Mouse (Mus musculus): ENCODE measurements around the gene Mfn2. TPM values are rescaled to one million over a fixed set of nuclear protein-coding genes. Genes with fewer than 3 reads are reported as not detected.

The Mfn2 gene
- total and polyA plus RNA-seq, 2 experiments from 2014 or later, result 69.9 to 83.3 TPM

GRCm38 (mm10) chr4:147897348-147897747 lies 7.2 kb downstream of the Mfn2 start:
- Histone ChIP-seq H3K9me3 (ENCODE audit: low read length) (no peaks in the 10 kb centered on the region), H3K9ac (no peak overlapping the region), H3K27me3 (ENCODE audit: insufficient read depth, low read length) (no peaks in the 10 kb centered on the region), H3K36me3 (ENCODE audit: insufficient read depth) (peaks cover 89% of the 10 kb centered on the region), H3K4me3 (ENCODE audit: low read depth, low read length) (no peak overlapping the region), H3K4me1 (ENCODE audit: insufficient read depth) (no peaks in the 10 kb centered on the region), H3K4me2 (ENCODE audit: low read depth) (no peak overlapping the region), H3K27ac (ENCODE audit: low read depth, low read length) (no peak overlapping the region)
- WGBS, result 88% methylated on average over 3 of the region's 3 CpGs
- ATAC-seq (no peak), DNase-seq (no peak)
- no peak for TF ChIP-seq CTCF (IDR thresholded peaks at IDR 0.05; ENCODE audit: low read depth)

- no peak for TF ChIP-seq CTCF (IDR thresholded peaks at IDR 0.05; ENCODE audit: low read depth)
- Histone ChIP-seq H3K27ac (ENCODE audit: low read depth, low read length) (no peak overlapping the region), H3K9me3 (ENCODE audit: low read length) (no peaks in the 10 kb centered on the region), H3K4me3 (ENCODE audit: low read depth, low read length) (no peak overlapping the region), H3K4me2 (ENCODE audit: low read depth) (no peak overlapping the region), H3K4me1 (ENCODE audit: insufficient read depth) (no peaks in the 10 kb centered on the region), H3K27me3 (ENCODE audit: insufficient read depth, low read length) (no peaks in the 10 kb centered on the region), H3K9ac (no peak overlapping the region), H3K36me3 (ENCODE audit: insufficient read depth) (peaks cover 91% of the 10 kb centered on the region)
- DNase-seq (no peak), ATAC-seq (no peak)
- 52% methylated on average over 1 of the region's 1 CpGs for WGBS
Measured at GRCm38 (mm10) chr4:147896411-147896810, 8.1 kb downstream of the Mfn2 start.

- DNase-seq, result no peak
- Histone ChIP-seq H3K27me3 (ENCODE audit: insufficient read depth, low read length) (no peaks in the 10 kb centered on the region), H3K4me2 (ENCODE audit: low read depth) (no peak overlapping the region), H3K4me1 (ENCODE audit: insufficient read depth) (no peaks in the 10 kb centered on the region), H3K36me3 (ENCODE audit: insufficient read depth) (peaks cover 95% of the 10 kb centered on the region), H3K27ac (ENCODE audit: low read depth, low read length) (no peak overlapping the region), H3K9me3 (ENCODE audit: low read length) (no peaks in the 10 kb centered on the region), H3K4me3 (ENCODE audit: low read depth, low read length) (no peak overlapping the region), H3K9ac (no peak overlapping the region)
- no peak for TF ChIP-seq CTCF (IDR thresholded peaks at IDR 0.05; ENCODE audit: low read depth)
- WGBS, result 92% methylated on average over 4 of the region's 4 CpGs
- ATAC-seq, result no peak
Measured at GRCm38 (mm10) chr4:147895815-147896330, 8.6 kb downstream of the Mfn2 start.

- no peak for TF ChIP-seq CTCF (IDR thresholded peaks at IDR 0.05; ENCODE audit: low read depth)
- Histone ChIP-seq H3K27ac (ENCODE audit: low read depth, low read length) (no peak overlapping the region), H3K27me3 (ENCODE audit: insufficient read depth, low read length) (no peaks in the 10 kb centered on the region), H3K36me3 (ENCODE audit: insufficient read depth) (peaks cover 90% of the 10 kb centered on the region), H3K9ac (no peak overlapping the region), H3K4me3 (ENCODE audit: low read depth, low read length) (no peak overlapping the region), H3K9me3 (ENCODE audit: low read length) (no peaks in the 10 kb centered on the region), H3K4me2 (ENCODE audit: low read depth) (no peak overlapping the region), H3K4me1 (ENCODE audit: insufficient read depth) (no peaks in the 10 kb centered on the region)
- DNase-seq, result no peak
- ATAC-seq, result no peak
- WGBS, result 94% methylated on average over 6 of the region's 6 CpGs
Measured at GRCm38 (mm10) chr4:147890341-147890740, 14.2 kb downstream of the Mfn2 start.

GRCm38 (mm10) chr4:147888237-147888636 lies 16.3 kb downstream of the Mfn2 start:
- H3K4me3 ChIP-seq (ENCODE audit: low read depth, low read length), result no peak overlapping the region
- DNase-seq (no peak), ATAC-seq (no peak)
- 77% methylated on average over 4 of the region's 4 CpGs for WGBS
- no peak overlapping the region for H3K27ac ChIP-seq (ENCODE audit: low read depth, low read length)
- H3K36me3 ChIP-seq (ENCODE audit: insufficient read depth), result peaks cover 91% of the 10 kb centered on the region
- no peak overlapping the region for H3K4me2 ChIP-seq (ENCODE audit: low read depth)
- no peaks in the 10 kb centered on the region for H3K9me3 ChIP-seq (ENCODE audit: low read length)
- H3K27me3 ChIP-seq (ENCODE audit: insufficient read depth, low read length), result no peaks in the 10 kb centered on the region
- TF ChIP-seq CTCF (IDR thresholded peaks at IDR 0.05; ENCODE audit: low read depth), result no peak
- no peaks in the 10 kb centered on the region for H3K4me1 ChIP-seq (ENCODE audit: insufficient read depth)
- H3K9ac ChIP-seq, result no peak overlapping the region

- Histone ChIP-seq H3K27ac (ENCODE audit: low read depth, low read length) (no peak overlapping the region), H3K9me3 (ENCODE audit: low read length) (no peaks in the 10 kb centered on the region), H3K36me3 (ENCODE audit: insufficient read depth) (peaks cover 92% of the 10 kb centered on the region), H3K4me2 (ENCODE audit: low read depth) (no peak overlapping the region), H3K9ac (no peak overlapping the region), H3K4me1 (ENCODE audit: insufficient read depth) (no peaks in the 10 kb centered on the region), H3K4me3 (ENCODE audit: low read depth, low read length) (no peak overlapping the region), H3K27me3 (ENCODE audit: insufficient read depth, low read length) (no peaks in the 10 kb centered on the region)
- ATAC-seq (no peak), DNase-seq (no peak)
- 97% methylated on average over 7 of the region's 7 CpGs for WGBS
- TF ChIP-seq CTCF (IDR thresholded peaks at IDR 0.05; ENCODE audit: low read depth), result no peak
Measured at GRCm38 (mm10) chr4:147887277-147887676, 17.2 kb downstream of the Mfn2 start.

GRCm38 (mm10) chr4:147886158-147886557 lies 18.3 kb downstream of the Mfn2 start:
- DNase-seq (no peak), ATAC-seq (no peak)
- Histone ChIP-seq H3K36me3 (ENCODE audit: insufficient read depth) (peaks cover 94% of the 10 kb centered on the region), H3K27ac (ENCODE audit: low read depth, low read length) (no peak overlapping the region), H3K9ac (no peak overlapping the region), H3K4me2 (ENCODE audit: low read depth) (no peak overlapping the region), H3K9me3 (ENCODE audit: low read length) (no peaks in the 10 kb centered on the region), H3K4me1 (ENCODE audit: insufficient read depth) (no peaks in the 10 kb centered on the region), H3K4me3 (ENCODE audit: low read depth, low read length) (no peak overlapping the region), H3K27me3 (ENCODE audit: insufficient read depth, low read length) (no peaks in the 10 kb centered on the region)
- TF ChIP-seq CTCF (IDR thresholded peaks at IDR 0.05; ENCODE audit: low read depth), result no peak
- WGBS, result 95% methylated on average over 12 of the region's 12 CpGs
